Mouse (Mus musculus) kidney, adult 2 months (tissue): ENCODE data around the gene Nle1. TPM values are rescaled to one million over a fixed set of nuclear protein-coding genes. Genes with fewer than 3 reads are reported as not detected.
A peak's percentile ranks its signal among the peaks of the same experiment; 100 is the strongest.
"Not testable (repeated sequence)": the region's sequence is repeated elsewhere in the genome, so short reads cannot be mapped to it uniquely, and the experiment has no call there.

Experiments
- DNase-seq: peaks from one replicate; pipeline ENCODE4 v3.0.0; 2021
- H3K27ac ChIP-seq: fragments of 200-500 bp; 2 replicates; pipeline ENCODE4 v1.5.1; 2012; ENCODE audit warnings: low read depth, low read length, control low read depth, inconsistent platforms; ENCODE audit not compliant: insufficient read depth
- H3K27me3 ChIP-seq: fragments of 200-500 bp; replicated peaks from 2 replicates; pipeline ENCODE4 v1.6.1; 2012; ENCODE audit warnings: mild to moderate bottlenecking, moderate library complexity, low read length, inconsistent platforms; ENCODE audit not compliant: control insufficient read depth, insufficient read depth
- H3K36me3 ChIP-seq: fragments of 200-500 bp; 2 replicates; pipeline ENCODE4 v1.6.1; 2012; ENCODE audit warnings: mild to moderate bottlenecking, moderate library complexity, low read length, inconsistent platforms; ENCODE audit not compliant: control insufficient read depth, insufficient read depth
- H3K4me1 ChIP-seq: fragments of 200-500 bp; 2 replicates; pipeline ENCODE4 v1.6.1; 2011; ENCODE audit warnings: low read length; ENCODE audit not compliant: control insufficient read depth, insufficient read depth
- H3K4me3 ChIP-seq: fragments of 200-500 bp; 2 replicates; pipeline ENCODE4 v1.5.1; 2011; ENCODE audit warnings: mild to moderate bottlenecking, low read depth, low read length, control low read depth; ENCODE audit not compliant: insufficient read depth
- CTCF ChIP-seq: fragments of 200-500 bp; conservative IDR thresholded peaks from 2 replicates; pipeline ENCODE4 v1.5.1; 2011; ENCODE audit warnings: low read depth, mild to moderate bottlenecking, control low read depth, low read length, moderate library complexity, mixed read lengths; ENCODE audit not compliant: insufficient read depth, insufficient read length
- POLR2A ChIP-seq: fragments of 200-500 bp; IDR thresholded peaks from one replicate; pipeline ENCODE4 v1.6.1; 2011; ENCODE audit warnings: low read depth, low read length, control low read depth
- WGBS: fragments of 180-500 bp; shearing (Covaris S2); methylation state at CpG from one replicate; pipeline ENCODE4 v1.1.7; 2018; 5-methylcytosine and 5-hydroxymethylcytosine counted together
- polyA plus RNA-seq: library from polyadenylated mRNA; depleted of rRNA; stranded (reverse); fragments of >200 nt; gene quantifications from 2 replicates; pipeline ENCODE4 v1.2.3, GENCODE M21; 2012

The Nle1 gene
- polyA plus RNA-seq, 1 experiment, result 16.9 TPM

- 71% methylated on average over 3 of the region's 3 CpGs for WGBS
- peaks cover 5% of the 10 kb centered on the region; the same call in 1 of the 2 replicates for H3K4me1 ChIP-seq
- no peak overlapping the region for H3K27ac ChIP-seq
- no peak for TF ChIP-seq CTCF
- TF ChIP-seq POLR2A, result no peak
- H3K4me3 ChIP-seq, result no peak overlapping the region
- no peaks in the 10 kb centered on the region for H3K36me3 ChIP-seq
- DNase-seq, result peak; percentile 15
- no peaks in the 10 kb centered on the region; the same call in 1 of the 2 replicates for H3K27me3 ChIP-seq
Observed at GRCm38 (mm10) chr11:82929633-82929950, 21.4 kb upstream of the Nle1 start.

GRCm38 (mm10) chr11:82928897-82929632 is 20.9 kb upstream of the Nle1 start:
- WGBS, result 61% methylated on average over 20 of the region's 20 CpGs
- H3K4me1 ChIP-seq, result peaks cover 5% of the 10 kb centered on the region; the same call in 1 of the 2 replicates
- no peak overlapping the region for H3K4me3 ChIP-seq
- no peak for DNase-seq
- H3K36me3 ChIP-seq, result no peaks in the 10 kb centered on the region
- TF ChIP-seq POLR2A (no peak), CTCF (no peak)
- no peaks in the 10 kb centered on the region; the same call in 1 of the 2 replicates for H3K27me3 ChIP-seq
- H3K27ac ChIP-seq, result no peak overlapping the region

DNA sequence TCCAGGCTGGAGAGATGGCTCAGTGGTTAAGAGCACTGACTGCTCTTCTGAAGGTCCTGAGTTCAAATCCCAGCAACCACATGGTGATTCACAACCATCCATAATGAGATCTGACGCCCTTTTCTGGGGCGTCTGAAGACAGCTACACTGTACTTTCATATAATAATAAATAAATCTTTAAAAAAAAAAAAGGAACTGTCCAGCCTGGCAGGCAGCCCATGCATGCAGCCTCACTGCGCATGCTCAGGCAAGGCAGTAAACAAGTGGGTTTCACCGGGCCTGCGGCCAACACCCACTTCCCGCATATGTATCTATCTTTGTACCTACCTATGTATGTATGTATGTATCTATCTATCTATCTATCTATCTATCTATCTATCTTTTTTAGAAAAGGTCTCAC is 15.7 kb upstream of the Nle1 start:
- not testable (repeated sequence) for H3K4me3 ChIP-seq, H3K27me3 ChIP-seq, DNase-seq, H3K27ac ChIP-seq, H3K36me3 ChIP-seq, H3K4me1 ChIP-seq
- WGBS, result 61% methylated on average over 6 of the region's 6 CpGs

- no peak overlapping the region for H3K27ac ChIP-seq
- no peaks in the 10 kb centered on the region for H3K27me3 ChIP-seq
- no peaks in the 10 kb centered on the region for H3K4me1 ChIP-seq
- H3K4me3 ChIP-seq, result no peak overlapping the region
- no peaks in the 10 kb centered on the region for H3K36me3 ChIP-seq
- TF ChIP-seq POLR2A, result no peak
- no peak for TF ChIP-seq CTCF
- 74% methylated on average over 4 of the region's 4 CpGs for WGBS
- DNase-seq, result no peak
Observed at GRCm38 (mm10) chr11:82921691-82922090, 13.5 kb upstream of the Nle1 start.

GRCm38 (mm10) chr11:82920768-82921167 is 12.6 kb upstream of the Nle1 start:
- TF ChIP-seq CTCF (no peak), POLR2A (no peak)
- Histone ChIP-seq H3K4me3 (no peak overlapping the region), H3K27ac (no peak overlapping the region), H3K27me3 (no peaks in the 10 kb centered on the region), H3K4me1 (no peaks in the 10 kb centered on the region), H3K36me3 (no peaks in the 10 kb centered on the region)
- no peak for DNase-seq
- 65% methylated on average over 10 of the region's 10 CpGs for WGBS

GRCm38 (mm10) chr11:82914711-82915352 is 6.6 kb upstream of the Nle1 start:
- Histone ChIP-seq H3K4me3 (no peak overlapping the region), H3K27me3 (no peaks in the 10 kb centered on the region; the same call in 1 of the 2 replicates), H3K36me3 (no peaks in the 10 kb centered on the region), H3K27ac (no peak overlapping the region), H3K4me1 (no peaks in the 10 kb centered on the region)
- TF ChIP-seq POLR2A (no peak), CTCF (peak; percentile 98)
- DNase-seq, result peak; percentile 76
- WGBS, result 7% methylated on average over 16 of the region's 16 CpGs

DNA sequence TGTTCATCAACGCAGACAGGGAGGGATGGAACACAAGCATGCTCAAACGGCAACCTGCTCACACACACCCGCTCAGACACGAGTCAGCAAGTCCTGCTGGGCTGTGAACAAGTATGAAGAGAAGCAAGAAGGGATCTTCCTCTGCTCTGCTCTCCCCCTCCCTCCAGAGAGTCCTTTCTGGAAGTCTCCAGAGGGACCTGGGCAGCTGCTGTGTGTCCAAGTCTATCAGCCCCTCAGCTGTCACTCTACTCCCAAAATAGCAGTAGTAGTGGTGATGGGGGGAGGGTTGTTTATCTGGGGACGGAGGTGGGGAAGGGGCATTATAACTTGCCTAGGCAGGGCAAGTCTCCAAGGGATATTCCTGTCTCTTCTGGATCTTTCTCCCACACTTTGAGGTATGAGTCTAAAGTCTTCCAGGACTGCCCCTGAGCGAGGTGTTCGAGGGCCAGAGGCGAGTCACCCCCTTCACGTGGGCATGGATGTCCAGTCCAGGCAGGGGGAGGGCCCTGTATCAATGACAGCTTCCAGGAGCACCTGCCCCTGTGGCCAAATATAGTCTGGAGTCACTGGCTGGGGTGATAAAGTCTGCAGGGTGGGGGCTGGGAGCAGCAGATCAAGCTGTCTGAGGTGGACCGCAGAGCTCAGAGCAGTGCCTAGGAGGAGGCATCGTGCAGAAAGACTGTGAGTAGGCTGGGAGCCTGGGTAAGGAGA is 2.6 kb upstream of the Nle1 start:
- Histone ChIP-seq H3K27ac (no peak overlapping the region), H3K27me3 (no peaks in the 10 kb centered on the region; the same call in 1 of the 2 replicates), H3K4me3 (no peak overlapping the region), H3K4me1 (no peaks in the 10 kb centered on the region; the same call in 1 of the 2 replicates), H3K36me3 (no peaks in the 10 kb centered on the region)
- no peak for TF ChIP-seq POLR2A
- TF ChIP-seq CTCF, result no peak
- no peak for DNase-seq
- 68% methylated on average over 11 of the region's 11 CpGs for WGBS
